Mouse (Mus musculus) bone marrow, adult 2 months (tissue): ENCODE measurements around the gene P3h2.

Experiments
- CTCF ChIP-seq: fragments of 200-500 bp; IDR thresholded peaks from 2 replicates; pipeline ENCODE4 v1.5.1; 2011; ENCODE audit warnings: low read length, control low read depth; ENCODE audit not compliant: control insufficient read depth, insufficient read depth
- POLR2A ChIP-seq: fragments of 200-500 bp; IDR thresholded peaks from 2 replicates; pipeline ENCODE4 v1.6.1; 2011; ENCODE audit warnings: low read depth, mild to moderate bottlenecking, control low read depth, low read length, borderline replicate concordance; ENCODE audit not compliant: control insufficient read depth

DNA sequence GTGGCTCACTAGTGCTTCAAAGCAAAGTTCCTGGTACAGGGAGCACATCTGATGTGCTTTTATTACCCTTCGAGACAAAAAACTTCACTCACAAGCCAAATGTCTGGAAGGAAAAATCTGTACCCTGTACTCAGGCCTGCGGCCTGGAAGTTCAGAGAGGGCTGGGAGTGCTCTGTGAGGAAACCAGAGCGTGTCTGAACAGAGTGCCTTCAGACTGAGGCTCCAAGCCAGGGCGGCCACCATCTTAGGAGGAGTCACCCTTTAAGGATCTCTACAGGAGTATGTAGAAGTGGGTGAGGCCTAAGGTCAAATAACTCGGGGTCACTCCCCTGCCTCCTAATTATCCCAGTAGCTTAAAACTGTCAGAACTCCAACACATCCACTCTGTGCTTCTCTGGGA is 152.2 kb downstream of the P3h2 start:
- no peak for TF ChIP-seq CTCF
- no peak for TF ChIP-seq POLR2A
